ENCODE assay signal across 8 mouse cellular contexts in the genomic region with DNA sequence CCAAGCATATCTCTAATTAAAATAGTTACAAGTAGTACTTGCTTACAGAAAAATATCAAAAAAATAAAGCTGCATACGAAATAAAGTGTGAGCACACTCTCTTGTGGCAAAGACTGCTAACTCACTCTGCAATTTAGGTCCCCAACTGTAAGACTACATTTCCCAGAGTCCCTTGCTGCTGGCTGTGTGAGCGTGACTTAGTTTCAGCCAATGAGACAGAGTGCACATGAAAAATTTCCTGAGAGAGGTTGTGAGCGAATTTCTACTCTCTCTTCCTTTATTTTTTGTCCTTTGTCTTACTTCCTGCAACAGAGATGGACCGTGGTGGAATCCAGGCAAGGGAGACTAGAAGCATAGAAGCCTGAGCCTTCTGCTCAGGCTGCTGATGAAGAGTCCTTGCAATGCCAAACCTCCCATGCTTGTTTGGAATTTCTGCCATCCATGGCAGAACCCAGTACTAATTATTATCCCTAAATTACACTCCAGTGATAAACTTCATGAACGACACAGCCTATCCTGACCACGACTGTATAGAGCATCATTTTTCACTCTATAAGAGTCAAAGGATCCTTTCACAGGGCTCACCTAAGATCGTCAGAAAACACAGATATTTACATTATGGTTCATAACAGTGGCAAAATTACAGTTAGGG.
DNase-seq lines count a peak whose midpoint lies in the region; ATAC-seq and TF ChIP-seq lines count a peak whose summit lies in the region.

No protein-coding gene starts in this region.

- no peak for TF ChIP-seq POLR2A in brain, embryonic 14.5 days (IDR thresholded peaks at IDR 0.05; ENCODE audit: borderline replicate concordance, extremely low read depth, insufficient read depth, insufficient read length, poor library complexity, severe bottlenecking)

- H3K27me3 ChIP-seq in heart, embryonic 10.5 days (ENCODE audit: insufficient read depth, poor library complexity, severe bottlenecking): no peaks in the 10 kb centered on the region
- no peaks in the 10 kb centered on the region for H3K27me3 ChIP-seq in kidney, embryonic 16.5 days (ENCODE audit: insufficient read depth, low read length)
- no peaks in the 10 kb centered on the region for H3K27me3 ChIP-seq in lung, embryonic 16.5 days (ENCODE audit: control insufficient read depth, insufficient read depth, low read depth, low read length)
- no peaks in the 10 kb centered on the region for H3K27me3 ChIP-seq in splenic B cell, adult 2 months (ENCODE audit: control insufficient read depth, insufficient read depth, low read length, poor library complexity, severe bottlenecking)

- no peaks in the 10 kb centered on the region for H3K36me3 ChIP-seq in heart, embryonic 10.5 days
- H3K36me3 ChIP-seq in kidney, embryonic 16.5 days (ENCODE audit: insufficient read depth, low read length): no peaks in the 10 kb centered on the region
- no peaks in the 10 kb centered on the region for H3K36me3 ChIP-seq in lung, embryonic 16.5 days (ENCODE audit: control insufficient read depth, insufficient read depth, low read length)
- H3K36me3 ChIP-seq in splenic B cell, adult 2 months (ENCODE audit: control insufficient read depth, insufficient read depth, low read length, poor library complexity, severe bottlenecking): no peaks in the 10 kb centered on the region

- ATAC-seq in kidney, embryonic 16.5 days (ENCODE audit: low FRiP score, low TSS enrichment): peak; percentile 79
- peak; percentile 90 for ATAC-seq in lung, embryonic 16.5 days (ENCODE audit: low read depth)

- H3K9ac ChIP-seq in kidney, embryonic 16.5 days (replicated peaks; ENCODE audit: low read length): 0 out of 2 replicates have a peak overlapping the region, but pooled peaks have one; percentile 31
- no peak overlapping the region for H3K9ac ChIP-seq in lung, embryonic 16.5 days (ENCODE audit: low read length)

- no peaks in the 10 kb centered on the region for H3K9me3 ChIP-seq in heart, embryonic 10.5 days
- no peaks in the 10 kb centered on the region for H3K9me3 ChIP-seq in kidney, embryonic 16.5 days (ENCODE audit: low read length)
- H3K9me3 ChIP-seq in lung, embryonic 16.5 days (ENCODE audit: control insufficient read depth, low read length): no peaks in the 10 kb centered on the region

- TF ChIP-seq CTCF in brain, embryonic 14.5 days (IDR thresholded peaks at IDR 0.05; ENCODE audit: borderline replicate concordance, extremely low read depth, insufficient read depth, insufficient read length): no peak

- peak overlapping the region; percentile 40 for H3K4me3 ChIP-seq in heart, embryonic 10.5 days
- peak overlapping the region; percentile 31 for H3K4me3 ChIP-seq in kidney, embryonic 16.5 days (ENCODE audit: low read length)
- peak overlapping the region; percentile 36 for H3K4me3 ChIP-seq in lung, embryonic 16.5 days (ENCODE audit: low read length)

- H3K4me1 ChIP-seq in heart, embryonic 10.5 days: peaks cover 3% of the 10 kb centered on the region; the same call in 1 of the 2 replicates
- H3K4me1 ChIP-seq in kidney, embryonic 16.5 days (ENCODE audit: insufficient read depth, low read length): no peaks in the 10 kb centered on the region
- H3K4me1 ChIP-seq in lung, embryonic 16.5 days (replicated peaks; ENCODE audit: control insufficient read depth, insufficient read depth, low read length): 0 out of 2 replicates have a peak, but pooled peaks cover 2% of the 10 kb centered on the region

- whole genome bisulfite sequencing in heart, embryonic 10.5 days: 41% methylated on average over 7 of the region's 7 CpGs
- WGBS in kidney, embryonic 16.5 days: 42% methylated on average over 7 of the region's 7 CpGs
- 35% methylated on average over 7 of the region's 7 CpGs for WGBS in lung, embryonic 16.5 days

- peak overlapping the region; percentile 52 for H3K4me2 ChIP-seq in kidney, embryonic 16.5 days (replicated peaks; ENCODE audit: low read depth, low read length)
- H3K4me2 ChIP-seq in lung, embryonic 16.5 days (ENCODE audit: low read depth, low read length): peak overlapping the region; percentile 50

- DNase-seq in kidney, adult 11 months: peak; percentile 14
- no peak for DNase-seq in kidney, adult 18-20 months
- DNase-seq in brain, embryonic 14.5 days (ENCODE audit: low read depth): peak; percentile 90
- no peak for DNase-seq in heart, embryonic 10.5 days (ENCODE audit: low spot score)
- peak; percentile 56 for DNase-seq in splenic B cell, adult 2 months (ENCODE audit: low read depth, low spot score)
- no peak for DNase-seq in cerebellum, adult 11 months

- peak overlapping the region; percentile 49; the same call in 1 of the 2 replicates for H3K27ac ChIP-seq in heart, embryonic 10.5 days
- H3K27ac ChIP-seq in kidney, embryonic 16.5 days (ENCODE audit: low read length): no peak overlapping the region
- H3K27ac ChIP-seq in lung, embryonic 16.5 days (ENCODE audit: low read length): no peak overlapping the region

Comparison
In these comparisons a context has a peak if more than half of its experiments do, and no peak if none do; other contexts are left out.
1. DNase-seq: peak in kidney, adult 11 months (single experiment), brain, embryonic 14.5 days (single experiment) and splenic B cell, adult 2 months (single experiment); none in kidney, adult 18-20 months (single experiment), heart, embryonic 10.5 days (single experiment) and cerebellum, adult 11 months (single experiment).
2. Peak in every context shown above with its lines, with median percentiles within 50 percentile points of each other: H3K4me3 ChIP-seq.